Mouse (Mus musculus) heart, adult 2 months (tissue): Measurements from ENCODE around the gene Ddr2.

Source experiments
- CTCF ChIP-seq: fragments of 200-600 bp; IDR thresholded peaks from 2 replicates; pipeline ENCODE4 v1.8.1; 2022; ENCODE audit warnings: antibody characterized with exemption, mild to moderate bottlenecking, moderate library complexity
- EP300 ChIP-seq: fragments of 200-500 bp; IDR thresholded peaks from 2 replicates; pipeline ENCODE4 v1.6.1; 2011; ENCODE audit warnings: low read depth, low read length, control low read depth; ENCODE audit not compliant: insufficient read depth
- POLR2A ChIP-seq: fragments of 200-500 bp; IDR thresholded peaks from 2 replicates; pipeline ENCODE4 v1.6.1; 2011; ENCODE audit warnings: mild to moderate bottlenecking, low read depth, low read length, control low read depth; ENCODE audit not compliant: insufficient read depth

DNA sequence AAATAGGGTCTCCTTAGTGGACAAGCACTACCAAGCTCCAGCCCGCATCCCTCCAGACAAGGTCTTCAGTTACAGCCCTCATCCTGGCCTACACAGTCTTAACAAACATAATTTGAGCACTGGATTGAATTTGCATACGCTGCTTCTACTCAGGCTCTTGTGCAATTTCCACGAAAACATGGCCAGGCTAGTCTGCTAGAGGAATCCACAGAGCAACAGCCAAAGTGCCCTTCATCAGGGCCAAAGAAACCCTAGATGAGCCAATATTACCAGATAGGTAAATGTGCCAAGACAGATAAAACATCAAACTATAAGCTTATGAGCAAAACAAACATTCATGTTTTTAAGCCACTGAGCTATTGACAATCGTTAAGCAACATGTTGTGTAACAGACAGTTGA, 75.6 kb downstream of the Ddr2 start:
- TF ChIP-seq EP300 (no peak), CTCF (no peak), POLR2A (no peak)
